Mouse (Mus musculus) cerebellum, adult 11 months (tissue): ENCODE measurements at regions not wholly inside any gene's neighbourhood (a gene's known extent, or its start where the extent isn't known, plus 50 kb on each side); places are given as distances from the start of the nearest gene placed in this dataset.
A peak's percentile ranks its signal among the peaks of the same experiment; 100 is the strongest.

ENCODE experiments used
- DNase-seq: peaks from one replicate; pipeline ENCODE4 v3.0.0; 2022

DNA sequence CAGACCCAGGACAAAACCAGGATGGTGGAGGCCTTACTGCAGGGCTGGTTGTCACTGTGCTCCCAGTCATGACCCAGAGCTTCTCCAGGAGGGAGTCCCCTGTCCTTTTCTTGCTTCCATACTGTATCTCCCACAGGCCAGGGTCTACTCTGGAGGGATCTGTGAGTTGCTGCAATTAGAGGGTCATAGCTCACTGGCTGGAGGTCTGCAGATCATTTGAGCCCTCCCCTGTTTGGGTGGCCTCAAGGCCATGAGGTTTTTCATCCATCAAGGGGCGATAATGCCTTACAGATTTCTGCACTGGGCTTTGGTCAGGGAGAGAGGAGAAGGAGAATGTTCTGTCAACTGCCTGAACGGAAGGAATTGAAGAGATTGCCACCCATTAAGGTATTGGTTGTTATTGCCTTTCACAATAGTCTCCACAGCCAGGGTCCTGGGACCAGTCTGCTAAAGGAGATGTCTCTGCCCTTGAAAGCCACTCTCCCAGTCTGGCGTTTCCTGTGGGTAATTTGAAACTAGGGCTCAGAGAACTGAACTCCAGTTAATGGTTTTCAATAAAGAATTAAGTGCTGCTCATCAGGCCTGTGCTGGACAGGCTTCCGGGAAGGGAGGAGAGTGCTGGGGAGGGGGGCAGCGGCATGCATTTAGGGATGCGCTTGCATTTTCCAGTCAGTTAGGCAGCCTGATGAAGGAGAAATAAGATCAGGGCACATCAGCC, 147.4 kb downstream of the Dmrta2 start:
- DNase-seq, result no peak

DNA sequence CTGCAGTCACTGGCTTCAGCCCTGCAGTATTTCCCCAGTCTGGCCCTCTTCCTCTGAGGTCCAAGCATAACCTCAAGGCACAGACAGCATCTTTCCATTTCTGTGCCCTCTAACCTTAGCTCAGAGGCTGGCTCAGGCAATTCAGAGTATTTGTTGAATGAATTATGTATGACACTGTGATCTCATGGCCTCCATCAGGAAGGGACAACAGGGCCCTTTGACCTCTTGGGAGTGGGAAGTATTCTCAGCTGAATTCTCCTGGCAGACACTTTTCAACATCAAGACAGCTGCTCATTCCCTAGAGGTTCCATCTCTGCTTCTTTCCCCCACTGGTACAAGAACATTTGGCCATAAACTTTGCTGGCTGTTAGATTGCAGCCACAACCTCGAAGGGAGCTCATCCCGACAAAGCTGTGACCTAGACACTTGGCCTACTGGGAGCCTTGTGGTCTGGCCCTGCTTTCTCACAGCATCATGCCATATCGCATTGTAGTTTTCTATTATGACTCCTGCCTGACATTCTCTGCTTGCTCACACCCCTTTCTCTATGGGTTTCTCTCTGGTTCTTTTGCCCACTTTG, 150.2 kb downstream of the Dmrta2 start:
- DNase-seq, result no peak

DNA sequence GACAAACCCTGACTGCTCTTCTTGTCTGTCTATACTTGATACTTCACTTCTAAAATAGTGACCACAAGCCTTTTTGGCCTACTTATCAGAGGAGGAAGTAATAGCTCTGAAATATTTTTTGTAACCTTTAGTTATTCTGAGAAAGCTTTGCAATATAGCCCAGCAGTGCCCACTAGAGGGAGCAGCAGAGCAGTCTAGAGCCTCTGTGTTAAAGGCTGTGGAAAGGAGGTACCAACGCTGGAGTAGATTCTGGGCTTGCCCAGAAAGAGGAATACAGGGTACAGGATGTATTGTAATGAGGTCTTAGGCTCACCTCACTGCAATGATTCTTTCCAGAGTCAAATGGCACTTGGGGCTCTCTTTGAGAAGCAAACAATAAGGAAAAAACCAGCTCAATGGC, 151.1 kb downstream of the Dmrta2 start:
- DNase-seq, result peak; percentile 50

DNA sequence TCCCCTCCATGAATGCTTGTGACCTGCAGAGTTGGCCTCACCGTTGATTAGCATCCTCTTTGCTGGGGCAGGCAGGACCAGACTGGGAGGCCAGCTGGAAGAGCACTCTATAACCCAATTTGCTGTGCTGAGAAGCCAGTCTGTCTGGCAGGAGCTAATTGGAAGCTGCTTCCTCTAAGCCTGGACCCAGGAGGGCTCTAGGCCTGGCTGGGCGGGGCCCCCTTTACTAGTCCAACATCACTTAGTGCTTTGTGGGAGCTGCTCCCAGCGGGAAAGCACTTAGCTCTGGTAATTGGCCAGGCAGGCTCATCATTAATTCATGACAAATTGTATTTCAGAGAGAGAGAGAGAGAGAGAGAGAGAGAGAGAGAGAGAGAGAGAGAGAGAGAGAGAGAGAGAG, 151.7 kb downstream of the Dmrta2 start:
- DNase-seq, result no peak

DNA sequence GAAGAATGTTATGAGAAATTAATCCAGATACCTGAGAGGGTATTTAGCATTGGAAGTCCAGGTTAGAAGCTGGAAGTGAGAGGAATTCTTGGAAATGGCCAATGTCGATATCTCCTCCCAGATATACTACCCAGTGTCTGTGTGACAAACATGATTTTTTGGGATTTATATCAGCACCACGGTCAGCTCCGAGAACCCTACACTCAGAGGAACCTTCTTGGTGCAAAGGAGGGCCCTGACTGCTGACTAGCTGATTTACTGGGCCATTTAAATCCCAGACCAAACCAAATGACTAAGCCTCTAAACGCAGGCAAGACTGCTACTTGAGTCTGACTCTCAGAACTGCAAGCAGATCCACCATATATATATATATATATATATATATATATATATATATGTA, 154.2 kb downstream of the Dmrta2 start:
- no peak for DNase-seq

DNA sequence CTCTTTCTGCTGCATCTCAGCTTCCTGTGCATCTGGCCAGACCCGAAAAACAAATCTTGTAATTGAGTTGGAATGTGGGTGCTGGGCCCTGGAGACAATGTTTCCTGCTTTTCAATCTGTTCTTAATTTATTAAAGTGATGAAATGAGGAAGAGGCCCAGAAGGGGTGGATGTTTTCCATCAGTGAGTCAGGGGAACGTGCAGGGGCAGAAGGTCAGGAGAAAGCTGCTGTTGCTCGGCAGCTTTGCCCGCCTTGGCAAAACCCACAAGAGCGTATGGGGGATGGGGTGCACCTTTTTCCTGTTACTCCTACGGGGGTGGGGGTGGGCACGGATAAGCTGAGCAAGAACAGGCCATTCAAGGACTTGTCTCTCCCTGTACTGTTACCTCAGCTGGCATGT, 156.2 kb downstream of the Dmrta2 start:
- no peak for DNase-seq

DNA sequence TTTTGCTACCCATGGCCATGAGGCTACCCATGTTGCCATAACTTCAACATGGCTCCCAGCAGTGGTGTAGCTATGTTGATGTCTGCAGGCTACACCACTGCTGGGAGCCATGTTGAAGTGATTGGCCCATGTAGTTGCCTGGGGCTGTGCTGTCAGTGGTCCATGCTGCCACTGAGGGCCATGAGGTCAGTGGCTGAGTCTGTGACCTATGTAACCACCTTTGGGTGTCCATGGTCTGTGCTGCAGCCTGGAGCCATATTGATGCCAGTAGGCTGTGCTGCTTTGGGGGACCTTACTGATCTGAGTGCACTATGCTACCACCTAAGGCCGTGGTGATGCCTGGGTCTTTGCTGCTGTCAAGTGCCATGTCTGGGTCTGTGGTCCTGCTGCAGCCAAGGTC, 167.4 kb downstream of the Dmrta2 start:
- no peak for DNase-seq

DNA sequence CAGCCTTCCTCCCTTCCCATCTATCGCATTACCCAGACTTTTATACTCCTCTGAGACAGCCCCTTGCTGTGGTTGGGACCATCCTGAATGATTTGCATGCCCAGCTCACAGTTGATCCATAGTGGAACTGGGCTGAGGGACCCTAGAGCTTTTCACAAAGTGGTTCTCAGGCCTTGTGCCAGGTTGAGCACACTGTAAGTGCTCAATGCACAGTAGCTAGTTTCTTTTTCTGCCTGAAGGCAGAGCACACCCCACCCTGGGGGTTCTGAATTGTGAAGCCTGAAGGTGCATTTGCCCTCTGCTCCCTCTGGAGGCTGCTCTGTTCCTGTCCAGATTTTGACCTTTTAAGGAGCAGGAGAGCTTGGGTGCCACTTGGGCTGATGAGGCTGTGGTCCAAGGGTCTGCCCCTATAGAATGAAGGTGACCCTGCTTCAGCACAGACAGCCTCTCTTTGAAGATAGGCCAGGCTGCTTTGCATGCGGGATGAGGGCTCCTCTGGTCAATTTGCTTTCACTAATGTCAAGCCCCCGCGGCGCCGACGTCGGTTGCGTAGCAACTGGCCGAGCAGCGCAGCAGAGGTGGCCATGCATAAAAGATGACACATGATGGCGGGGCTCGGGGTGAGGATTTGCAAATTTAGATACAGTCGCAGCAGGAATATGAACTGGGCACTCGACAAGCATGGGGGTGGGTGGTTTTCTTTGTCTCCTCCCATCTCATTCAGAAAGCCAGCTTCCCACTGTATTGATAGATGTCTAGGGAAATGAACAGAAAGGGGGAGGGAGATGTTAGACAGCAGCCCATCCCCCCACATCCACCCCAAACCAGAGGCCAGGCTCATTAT, 174.5 kb downstream of the Dmrta2 start:
- peak; percentile 4 for DNase-seq
